Mouse (Mus musculus): ENCODE results near the gene Gm14296. TPM values are rescaled to one million over a fixed set of nuclear protein-coding genes. Genes with fewer than 3 reads are reported as not detected.

The Gm14296 gene
- 1 to 10 TPM in 1 of 2 experiments, under 1 TPM in 1; 0.56 to 2.2 TPM for total RNA-seq (2023)

GRCm38 (mm10) chr2:176927709-176928108 lies at the start of gene Gm14296:
Gm14296 (minus strand) TSS chr2:176927809.

Other genes starting within 250 kb of the Gm14296 start
- 1 to 10 TPM; 3.2 to 6.1 TPM for gene Gm14305, start 219.5 kb downstream of the Gm14296 start, total RNA-seq (2023)
- 1 to 10 TPM; 1.4 to 3.1 TPM for gene Gm14295, start 129.2 kb downstream of the Gm14296 start, total RNA-seq (2023)
- gene Gm14408, start 96.7 kb downstream of the Gm14296 start, total RNA-seq (2023), result not detected
- gene Gm14419, start 73.1 kb upstream of the Gm14296 start, total RNA-seq (2023), result 1 to 10 TPM; 2.0 to 3.4 TPM
- not detected for gene Gm14401, start 146.5 kb upstream of the Gm14296 start, total RNA-seq (2023)